Mouse (Mus musculus) heart, embryonic 12.5 days (tissue): ENCODE results near the gene Klhl11. TPM values are rescaled to one million over a fixed set of nuclear protein-coding genes. Genes with fewer than 3 reads are reported as not detected.
A peak's percentile ranks its signal among the peaks of the same experiment; 100 is the strongest.

Experiments used
- ATAC-seq: fragments of 200-750 bp; cut with Nextera tagmentation; 2 replicates; pipeline ENCODE4 v1.8.0; 2017; ENCODE audit warnings: moderate TSS enrichment, moderate library complexity; ENCODE audit not compliant: insufficient number of reproducible peaks, low FRiP score
- H3K27ac ChIP-seq: fragments of 300-500 bp; sonication (generic); 2 replicates; pipeline ENCODE4 v1.5.1; 2016; ENCODE audit warnings: mild to moderate bottlenecking, moderate library complexity; ENCODE audit not compliant: poor library complexity, severe bottlenecking
- H3K27me3 ChIP-seq: fragments of 300-500 bp; sonication (generic); replicated peaks from 2 replicates; pipeline ENCODE4 v1.6.1; 2016; ENCODE audit warnings: mild to moderate bottlenecking, moderate library complexity
- H3K36me3 ChIP-seq: fragments of 300-500 bp; sonication (generic); 2 replicates; pipeline ENCODE4 v1.6.1; 2016; ENCODE audit warnings: mild to moderate bottlenecking, moderate library complexity
- H3K4me1 ChIP-seq: fragments of 300-500 bp; sonication (generic); replicated peaks from 2 replicates; pipeline ENCODE4 v1.6.1; 2016; ENCODE audit warnings: mild to moderate bottlenecking
- H3K4me2 ChIP-seq: fragments of 300-500 bp; sonication (generic); 2 replicates; pipeline ENCODE4 v1.6.1; 2016; ENCODE audit warnings: mild to moderate bottlenecking, moderate library complexity
- H3K4me3 ChIP-seq: fragments of 300-500 bp; sonication (generic); 2 replicates; pipeline ENCODE4 v1.5.1; 2016; ENCODE audit warnings: mild to moderate bottlenecking
- H3K9ac ChIP-seq: fragments of 300-500 bp; sonication (generic); 2 replicates; pipeline ENCODE4 v1.6.1; 2016; ENCODE audit warnings: mild to moderate bottlenecking, moderate library complexity
- H3K9me3 ChIP-seq: fragments of 300-500 bp; sonication (generic); replicated peaks from 2 replicates; pipeline ENCODE4 v1.6.1; 2016; ENCODE audit warnings: mild to moderate bottlenecking, moderate library complexity
- WGBS: fragments of 180-500 bp; shearing (Covaris S2); methylation state at CpG from one replicate; pipeline ENCODE4 v1.1.7; 2016; 5-methylcytosine and 5-hydroxymethylcytosine counted together
- polyA plus RNA-seq: library from polyadenylated mRNA; unstranded; fragments of >200 nt; fragmentation: Nextera tagmentation; extraction: Ambion mirVana; gene quantifications from 2 replicates; pipeline ENCODE4 v1.2.1, GENCODE M21; 2016

Klhl11 gene
- polyA plus RNA-seq, 1 experiment from 2014 or later = 9.8 TPM

GRCm38 (mm10) chr11:100504990-100505660 lies 32.6 kb upstream of the Klhl11 start:
- WGBS = 94% methylated on average over 12 of the region's 12 CpGs
- Histone ChIP-seq H3K27me3 (no peaks in the 10 kb centered on the region), H3K9ac (no peak overlapping the region), H3K36me3 (peaks cover 95% of the 10 kb centered on the region), H3K9me3 (no peaks in the 10 kb centered on the region), H3K4me1 (0 out of 2 replicates have a peak, but pooled peaks cover 3% of the 10 kb centered on the region), H3K4me3 (no peak overlapping the region), H3K27ac (no peak overlapping the region), H3K4me2 (no peak overlapping the region)
- ATAC-seq = no peak

GRCm38 (mm10) chr11:100501321-100501720 lies 28.8 kb upstream of the Klhl11 start:
- 38% methylated on average over 6 of the region's 6 CpGs for WGBS
- H3K4me1 ChIP-seq = 0 out of 2 replicates have a peak, but pooled peaks cover 3% of the 10 kb centered on the region

GRCm38 (mm10) chr11:100500651-100501050 lies 28.1 kb upstream of the Klhl11 start:
- 85% methylated on average over 7 of the region's 7 CpGs for WGBS
- peaks cover 98% of the 10 kb centered on the region for H3K36me3 ChIP-seq
- ATAC-seq = no peak

More at GRCm38 (mm10) chr11:100501321-100501720, 28.8 kb upstream of the Klhl11 start:
- Histone ChIP-seq H3K27me3 (no peaks in the 10 kb centered on the region), H3K27ac (no peak overlapping the region), H3K4me2 (no peak overlapping the region), H3K9ac (no peak overlapping the region), H3K4me3 (no peak overlapping the region), H3K9me3 (no peaks in the 10 kb centered on the region), H3K36me3 (peaks cover 98% of the 10 kb centered on the region)
- ATAC-seq = no peak

DNA sequence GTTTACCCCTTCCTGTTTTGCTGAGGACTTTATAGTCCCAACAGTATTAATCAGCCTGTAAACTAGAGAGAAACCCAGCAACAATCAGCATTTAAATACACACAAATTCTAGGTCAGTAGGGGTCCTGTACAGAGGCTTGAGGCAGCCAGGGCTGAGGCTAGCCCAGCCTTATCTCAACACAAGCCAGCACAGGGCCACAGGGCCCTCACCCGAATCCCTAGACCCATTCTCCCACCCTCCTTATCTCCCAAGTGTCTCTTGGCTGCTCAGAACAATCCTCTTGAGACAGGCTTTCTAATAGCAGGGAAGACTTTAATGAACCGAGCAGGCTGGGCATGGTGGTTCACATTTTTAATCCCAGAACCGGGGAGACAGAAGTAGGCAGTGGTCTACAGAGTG lies 27.7 kb upstream of the Klhl11 start:
- Histone ChIP-seq H3K27me3 (no peaks in the 10 kb centered on the region), H3K4me1 (0 out of 2 replicates have a peak, but pooled peaks cover 3% of the 10 kb centered on the region), H3K9ac (no peak overlapping the region), H3K4me2 (no peak overlapping the region), H3K4me3 (no peak overlapping the region), H3K36me3 (peaks cover 98% of the 10 kb centered on the region), H3K9me3 (no peaks in the 10 kb centered on the region), H3K27ac (no peak overlapping the region)
- no peak for ATAC-seq
- 79% methylated on average over 3 of the region's 3 CpGs for WGBS

More at GRCm38 (mm10) chr11:100500651-100501050, 28.1 kb upstream of the Klhl11 start:
- Histone ChIP-seq H3K4me3 (no peak overlapping the region), H3K4me2 (no peak overlapping the region), H3K27me3 (no peaks in the 10 kb centered on the region), H3K27ac (no peak overlapping the region), H3K4me1 (0 out of 2 replicates have a peak, but pooled peaks cover 3% of the 10 kb centered on the region), H3K9ac (no peak overlapping the region), H3K9me3 (no peaks in the 10 kb centered on the region)

- ATAC-seq = no peak
- H3K9me3 ChIP-seq = no peaks in the 10 kb centered on the region
- no peak overlapping the region for H3K4me3 ChIP-seq
- H3K36me3 ChIP-seq = peaks cover 96% of the 10 kb centered on the region
- no peak overlapping the region for H3K9ac ChIP-seq
- H3K27ac ChIP-seq = no peak overlapping the region
- 90% methylated on average over 12 of the region's 12 CpGs for WGBS
- H3K27me3 ChIP-seq = no peaks in the 10 kb centered on the region
- H3K4me2 ChIP-seq = no peak overlapping the region
- H3K4me1 ChIP-seq = no peaks in the 10 kb centered on the region
Measured at GRCm38 (mm10) chr11:100493771-100494170, 21.2 kb upstream of the Klhl11 start.

GRCm38 (mm10) chr11:100490951-100491350 lies 18.4 kb upstream of the Klhl11 start:
- WGBS = 86% methylated on average over 6 of the region's 6 CpGs
- Histone ChIP-seq H3K4me3 (no peak overlapping the region), H3K9ac (no peak overlapping the region), H3K27ac (no peak overlapping the region), H3K4me1 (no peaks in the 10 kb centered on the region), H3K36me3 (peaks cover 94% of the 10 kb centered on the region), H3K4me2 (no peak overlapping the region), H3K27me3 (no peaks in the 10 kb centered on the region), H3K9me3 (no peaks in the 10 kb centered on the region)
- ATAC-seq = no peak

GRCm38 (mm10) chr11:100485801-100486538 lies 13.4 kb upstream of the Klhl11 start:
- Histone ChIP-seq H3K4me1 (no peaks in the 10 kb centered on the region), H3K27ac (no peak overlapping the region), H3K4me2 (no peak overlapping the region), H3K4me3 (no peak overlapping the region), H3K27me3 (no peaks in the 10 kb centered on the region), H3K9ac (no peak overlapping the region), H3K9me3 (no peaks in the 10 kb centered on the region), H3K36me3 (peaks cover 97% of the 10 kb centered on the region)
- 85% methylated on average over 8 of the region's 8 CpGs for WGBS
- ATAC-seq = no peak

- H3K4me1 ChIP-seq = no peaks in the 10 kb centered on the region
- WGBS = 93% methylated on average over 3 of the region's 3 CpGs
- H3K9me3 ChIP-seq = no peaks in the 10 kb centered on the region
- H3K27ac ChIP-seq = no peak overlapping the region
- H3K27me3 ChIP-seq = no peaks in the 10 kb centered on the region
- H3K9ac ChIP-seq = no peak overlapping the region
- ATAC-seq = no peak
- no peak overlapping the region for H3K4me3 ChIP-seq
- H3K4me2 ChIP-seq = no peak overlapping the region
- peaks cover 97% of the 10 kb centered on the region for H3K36me3 ChIP-seq
Measured at GRCm38 (mm10) chr11:100484461-100484860, 11.9 kb upstream of the Klhl11 start.

DNA sequence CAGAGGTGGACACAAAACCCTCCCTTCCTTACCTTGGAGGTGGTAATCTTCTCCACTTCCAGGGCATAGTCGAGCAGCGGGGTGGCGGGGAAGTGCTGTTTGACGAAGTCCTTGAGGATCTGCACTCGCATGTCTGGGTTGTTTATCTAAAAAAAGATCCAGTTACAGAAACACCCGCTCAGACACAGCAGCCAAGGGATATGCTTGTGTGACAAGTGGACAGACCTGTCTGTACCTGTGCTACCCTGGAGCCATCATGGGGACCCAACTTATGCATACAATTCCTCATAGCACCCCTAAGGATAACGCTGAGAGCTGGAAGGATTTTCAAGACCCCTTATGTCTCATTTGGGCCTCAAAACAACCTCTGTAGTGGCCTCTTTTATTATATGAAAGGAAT lies 6.6 kb upstream of the Klhl11 start:
- Histone ChIP-seq H3K36me3 (peaks cover 78% of the 10 kb centered on the region), H3K4me3 (no peak overlapping the region), H3K4me2 (no peak overlapping the region), H3K27me3 (no peaks in the 10 kb centered on the region), H3K4me1 (no peaks in the 10 kb centered on the region), H3K9me3 (no peaks in the 10 kb centered on the region), H3K9ac (no peak overlapping the region), H3K27ac (no peak overlapping the region)
- ATAC-seq = no peak
- 57% methylated on average over 7 of the region's 7 CpGs for WGBS

- Histone ChIP-seq H3K27ac (no peak overlapping the region), H3K4me2 (no peak overlapping the region), H3K9me3 (no peaks in the 10 kb centered on the region), H3K36me3 (peaks cover 51% of the 10 kb centered on the region), H3K9ac (no peak overlapping the region), H3K27me3 (no peaks in the 10 kb centered on the region), H3K4me1 (peaks cover 2% of the 10 kb centered on the region), H3K4me3 (no peak overlapping the region)
- ATAC-seq = no peak
- 87% methylated on average over 5 of the region's 5 CpGs for WGBS
Measured at GRCm38 (mm10) chr11:100476281-100476680, 3.7 kb upstream of the Klhl11 start.

- H3K4me1 ChIP-seq = peaks cover 19% of the 10 kb centered on the region
- H3K27ac ChIP-seq = no peak overlapping the region
- WGBS = 29% methylated on average over 5 of the region's 5 CpGs
- peak overlapping the region; percentile 83 for H3K4me3 ChIP-seq
- H3K36me3 ChIP-seq = peaks cover 22% of the 10 kb centered on the region
- H3K9ac ChIP-seq = no peak overlapping the region
- no peaks in the 10 kb centered on the region for H3K9me3 ChIP-seq
- no peaks in the 10 kb centered on the region for H3K27me3 ChIP-seq
- peak overlapping the region; percentile 99 for H3K4me2 ChIP-seq
- ATAC-seq = peak; percentile 41
Measured at GRCm38 (mm10) chr11:100472935-100473295, 374 bp upstream of the Klhl11 start.
